Mouse (Mus musculus): ENCODE data around the gene Glyctk.

Glyctk gene

GRCm38 (mm10) chr9:106147851-106148431 lies 10.0 kb downstream of the Glyctk start:
- peak; percentile 32 for DNase-seq (ENCODE audit: low read depth, low spot score)

- DNase-seq (ENCODE audit: low read depth, low spot score) = no peak
These were observed 10.7 kb downstream of the Glyctk start for GRCm38 (mm10) chr9:106147281-106147680.

- no peak for DNase-seq (ENCODE audit: low read depth, low spot score)
These were observed 12.4 kb downstream of the Glyctk start for GRCm38 (mm10) chr9:106145582-106145981.

GRCm38 (mm10) chr9:106144176-106144575 lies 13.8 kb downstream of the Glyctk start:
- DNase-seq (ENCODE audit: low read depth, low spot score) = no peak

GRCm38 (mm10) chr9:106141955-106142354 lies 16.0 kb downstream of the Glyctk start:
- no peak for DNase-seq (ENCODE audit: low read depth, low spot score)

GRCm38 (mm10) chr9:106139763-106140162 lies 18.2 kb downstream of the Glyctk start:
- no peak for DNase-seq (ENCODE audit: low read depth, low spot score)

- DNase-seq (ENCODE audit: low read depth, low spot score) = no peak
These were observed 20.2 kb downstream of the Glyctk start for GRCm38 (mm10) chr9:106137671-106138216.

GRCm38 (mm10) chr9:106130250-106130649 lies 27.7 kb downstream of the Glyctk start:
- DNase-seq (ENCODE audit: low read depth, low spot score) = no peak

GRCm38 (mm10) chr9:106129072-106129471 lies 28.9 kb downstream of the Glyctk start:
- DNase-seq (ENCODE audit: low read depth, low spot score) = no peak

GRCm38 (mm10) chr9:106126786-106127251 lies 31.1 kb downstream of the Glyctk start:
- DNase-seq (ENCODE audit: low read depth, low spot score) = peak; percentile 44

- DNase-seq (ENCODE audit: low read depth, low spot score) = peak; percentile 63
These were observed 34.3 kb downstream of the Glyctk start for GRCm38 (mm10) chr9:106123599-106123998.

GRCm38 (mm10) chr9:106119075-106119474 lies 38.9 kb downstream of the Glyctk start:
- no peak for DNase-seq (ENCODE audit: low read depth, low spot score)

GRCm38 (mm10) chr9:106115801-106116424 lies 42.0 kb downstream of the Glyctk start:
- peak; percentile 62 for DNase-seq (ENCODE audit: low read depth, low spot score)

- peak; percentile 81 for DNase-seq (ENCODE audit: low read depth, low spot score)
These were observed 45.0 kb downstream of the Glyctk start for GRCm38 (mm10) chr9:106112770-106113423.

- DNase-seq (ENCODE audit: low read depth, low spot score) = peak; percentile 67
These were observed 51.7 kb downstream of the Glyctk start for GRCm38 (mm10) chr9:106106241-106106640.

GRCm38 (mm10) chr9:106104401-106104800 lies 53.5 kb downstream of the Glyctk start:
- DNase-seq (ENCODE audit: low read depth, low spot score) = no peak
